Mouse (Mus musculus): ENCODE measurements around the gene Bpifb4.

The Bpifb4 gene

DNA sequence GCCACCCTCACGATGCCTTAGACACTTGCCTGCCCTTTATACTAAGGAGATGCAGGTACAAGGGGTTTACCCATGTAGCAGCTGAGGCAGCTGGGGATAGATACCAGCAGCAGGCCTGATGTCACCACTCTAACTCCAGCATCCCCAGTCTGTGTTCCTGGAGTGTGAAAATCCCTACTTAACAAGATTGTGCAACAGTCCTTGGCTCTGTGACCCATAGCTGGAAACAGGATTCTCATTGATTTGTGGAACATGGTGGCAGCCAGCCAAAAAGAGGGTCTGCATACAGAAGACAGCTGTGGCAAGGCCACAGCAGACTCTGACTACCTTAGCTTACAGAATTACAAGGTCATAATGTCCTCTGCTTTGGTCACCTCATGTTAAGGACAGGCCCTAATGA is 67.1 kb downstream of the Bpifb4 start:
- no peak for DNase-seq (ENCODE audit: low spot score)

DNA sequence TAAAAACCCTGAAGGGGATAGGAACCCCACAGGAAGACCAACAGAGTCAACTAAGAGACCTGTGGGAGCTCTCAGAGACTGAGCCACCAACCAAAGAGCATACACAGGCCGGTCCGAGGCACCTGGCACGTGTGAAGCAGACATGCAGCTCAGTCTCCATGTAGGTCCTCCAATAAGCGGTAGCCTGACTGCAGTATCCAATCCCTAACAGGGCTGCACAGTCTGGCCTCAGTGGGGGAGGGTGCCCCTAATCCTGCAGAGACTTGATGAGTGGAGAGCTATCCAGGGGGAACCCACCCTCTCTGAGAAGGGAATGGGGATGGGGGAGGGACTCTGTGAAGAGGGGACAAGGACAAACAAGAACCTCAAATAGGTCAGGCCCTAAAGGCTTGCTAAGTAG is 67.7 kb downstream of the Bpifb4 start:
- DNase-seq (ENCODE audit: low spot score) = no peak

GRCm38 (mm10) chr2:154006331-154006730 is 68.3 kb downstream of the Bpifb4 start:
- no peak for DNase-seq (ENCODE audit: low spot score)

DNA sequence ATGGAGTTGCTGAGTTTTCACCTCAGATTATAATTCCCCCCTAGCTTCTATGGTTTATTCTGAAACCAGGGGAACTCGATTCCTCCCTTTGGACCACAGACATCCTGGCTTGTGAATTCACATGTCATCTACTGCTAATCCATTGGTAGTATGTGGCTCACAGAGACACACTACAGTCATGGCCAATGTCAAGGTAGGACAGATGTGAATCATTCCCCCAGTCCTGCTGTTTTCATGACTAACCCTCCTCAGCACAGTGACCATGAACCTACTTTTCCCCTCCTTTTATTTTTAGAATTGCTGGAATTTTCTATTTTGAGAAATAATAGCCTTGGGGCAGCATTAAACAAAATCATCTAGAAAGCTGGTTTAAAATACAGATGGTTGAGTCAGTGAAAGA is 69.4 kb downstream of the Bpifb4 start:
- no peak for DNase-seq (ENCODE audit: low spot score)

DNA sequence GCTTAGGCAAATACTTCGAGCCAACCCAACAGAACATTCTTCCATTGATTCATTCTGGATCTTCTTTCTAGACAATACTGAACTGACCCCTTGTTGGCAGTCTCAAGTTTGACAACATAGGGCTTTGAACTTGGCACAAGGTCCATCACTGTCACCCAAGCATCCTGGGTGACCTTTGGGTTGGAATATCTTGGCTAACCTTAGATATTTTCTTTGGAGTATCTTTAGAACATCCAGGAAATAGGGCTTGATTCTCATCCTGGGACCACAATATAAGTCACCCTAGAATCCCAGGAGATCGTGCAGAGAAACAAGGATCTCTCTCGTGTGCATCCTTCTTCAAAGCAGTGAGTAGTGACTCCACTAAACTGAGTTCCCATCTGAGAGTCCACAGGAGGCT is 70.0 kb downstream of the Bpifb4 start, which contains the start of gene Bpifa2:
Bpifa2 (plus strand) TSS at position 301 of the 400 bp plus-strand sequence.
- DNase-seq (ENCODE audit: low spot score) = no peak

Measured in c-Kit-positive CD71-positive TER-119-positive erythroid progenitor cells, embryonic 14.5 days (primary cell).